Mouse (Mus musculus): Measurements from ENCODE around the gene Daxx. TPM values are rescaled to one million over a fixed set of nuclear protein-coding genes. Genes with fewer than 3 reads are reported as not detected.

Daxx gene
- polyA plus RNA-seq, 1 experiment from 2014 or later, result 65.4 TPM

DNA sequence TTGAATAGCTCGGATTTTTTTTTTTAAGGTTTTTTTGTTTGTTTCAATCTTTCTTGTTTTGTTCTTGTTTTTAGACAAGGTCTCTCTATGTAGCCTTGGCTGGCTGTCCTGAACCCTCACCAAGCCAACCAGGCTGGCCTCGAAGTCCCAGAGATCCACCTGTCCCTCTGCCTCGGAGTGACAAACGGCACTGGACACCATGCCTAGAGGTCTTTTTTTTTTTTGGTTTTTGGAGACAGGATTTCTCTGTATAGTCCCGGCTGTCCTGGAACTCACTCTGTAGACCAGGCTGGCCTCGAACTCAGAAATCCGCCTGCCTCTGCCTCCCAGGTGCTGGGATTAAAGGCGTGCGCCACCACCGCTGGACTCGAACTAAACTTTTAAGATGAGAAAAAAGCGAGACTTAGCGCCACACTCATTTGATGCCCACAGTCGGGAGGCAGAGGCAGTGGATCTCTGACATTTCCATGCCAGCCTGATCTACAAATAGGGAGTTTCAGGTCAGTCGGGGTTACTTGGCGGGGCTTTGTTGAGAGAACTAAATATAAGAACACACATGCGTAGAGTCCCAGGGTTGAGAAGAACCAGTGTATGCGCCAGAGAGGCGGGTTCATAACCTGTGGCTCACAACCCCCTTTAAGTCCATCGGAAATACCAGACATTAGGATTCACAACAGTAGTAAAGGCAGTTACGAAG, 19.2 kb downstream of the Daxx start:
- ATAC-seq (ENCODE audit: low FRiP score, low read depth), result no peak

DNA sequence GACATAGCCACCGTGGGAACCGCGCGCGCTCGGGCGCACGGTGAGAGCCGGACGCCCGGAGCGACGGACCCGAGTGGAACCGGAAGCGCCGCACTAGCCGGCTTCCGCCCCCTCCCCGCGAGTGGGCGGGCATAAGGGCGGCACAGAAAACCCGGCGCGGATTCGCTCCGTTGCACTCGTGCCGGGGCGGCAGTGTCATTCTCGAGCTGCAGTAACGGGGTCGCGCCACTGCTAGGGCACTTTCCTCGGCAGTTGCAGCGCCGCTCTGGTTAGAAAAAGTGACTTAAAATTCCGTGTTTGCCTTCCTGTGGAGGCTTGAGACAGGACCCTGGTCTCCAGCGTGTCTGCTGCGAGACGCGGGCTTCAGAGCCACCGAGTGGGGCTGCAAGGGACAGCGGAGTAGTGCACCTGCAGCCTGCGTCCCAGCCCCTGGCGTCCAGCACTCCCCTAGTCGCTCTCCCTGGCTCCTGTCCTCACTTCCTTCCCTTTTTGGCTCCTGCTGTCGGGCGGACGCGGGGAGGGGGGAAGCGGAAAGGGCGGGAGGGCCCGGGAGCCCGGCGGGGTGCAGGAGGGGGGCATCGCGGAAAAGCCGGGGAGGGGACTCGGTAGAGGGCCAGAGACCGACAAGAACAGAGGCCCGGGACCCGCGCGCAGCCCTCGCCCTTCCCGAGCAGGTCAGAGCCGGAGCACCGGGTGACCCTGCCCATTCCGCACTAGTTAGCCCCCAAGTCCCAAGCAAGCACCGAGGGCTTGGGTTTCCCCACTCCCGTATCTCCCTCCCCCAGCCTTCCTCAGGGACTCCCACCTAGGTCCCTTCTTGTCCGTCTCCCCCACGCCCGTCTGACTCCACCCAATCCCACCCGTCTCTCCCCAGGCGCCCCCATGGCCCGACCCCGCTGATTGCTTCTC, 20.4 kb downstream of the Daxx start, which contains the start of gene Rgl2:
Gene Rgl2 (plus strand): TSS at position 173 of the 909 bp plus-strand sequence.
- peaks cover 24% of the 10 kb centered on the region for H3K4me1 ChIP-seq
- H3K9ac ChIP-seq, result peak within 1 kb of the TSS; percentile 89
- no peaks in the 10 kb centered on the region for H3K27me3 ChIP-seq
- 0% methylated on average over 76 of the region's 80 CpGs for WGBS
- H3K4me3 ChIP-seq, result peak within 1 kb of the TSS; percentile 87
- no peaks in the 10 kb centered on the region for H3K9me3 ChIP-seq
- peak within 1 kb of the TSS; percentile 98 for H3K4me2 ChIP-seq (replicated peaks)
- H3K27ac ChIP-seq, result peak within 1 kb of the TSS; percentile 96
- ATAC-seq (ENCODE audit: low FRiP score, low read depth), result peak; percentile 77
- peaks cover 50% of the 10 kb centered on the region for H3K36me3 ChIP-seq

More for the DNA sequence above, 19.2 kb downstream of the Daxx start:
- Histone ChIP-seq H3K27ac (no peak overlapping the region), H3K4me3 (peak overlapping the region; percentile 87), H3K36me3 (peaks cover 37% of the 10 kb centered on the region), H3K9me3 (no peaks in the 10 kb centered on the region), H3K27me3 (no peaks in the 10 kb centered on the region), H3K4me1 (peaks cover 24% of the 10 kb centered on the region), H3K9ac (peak overlapping the region; percentile 89), H3K4me2 (replicated peaks) (peak overlapping the region; percentile 98)
- WGBS, result 63% methylated on average over 21 of the region's 21 CpGs

DNA sequence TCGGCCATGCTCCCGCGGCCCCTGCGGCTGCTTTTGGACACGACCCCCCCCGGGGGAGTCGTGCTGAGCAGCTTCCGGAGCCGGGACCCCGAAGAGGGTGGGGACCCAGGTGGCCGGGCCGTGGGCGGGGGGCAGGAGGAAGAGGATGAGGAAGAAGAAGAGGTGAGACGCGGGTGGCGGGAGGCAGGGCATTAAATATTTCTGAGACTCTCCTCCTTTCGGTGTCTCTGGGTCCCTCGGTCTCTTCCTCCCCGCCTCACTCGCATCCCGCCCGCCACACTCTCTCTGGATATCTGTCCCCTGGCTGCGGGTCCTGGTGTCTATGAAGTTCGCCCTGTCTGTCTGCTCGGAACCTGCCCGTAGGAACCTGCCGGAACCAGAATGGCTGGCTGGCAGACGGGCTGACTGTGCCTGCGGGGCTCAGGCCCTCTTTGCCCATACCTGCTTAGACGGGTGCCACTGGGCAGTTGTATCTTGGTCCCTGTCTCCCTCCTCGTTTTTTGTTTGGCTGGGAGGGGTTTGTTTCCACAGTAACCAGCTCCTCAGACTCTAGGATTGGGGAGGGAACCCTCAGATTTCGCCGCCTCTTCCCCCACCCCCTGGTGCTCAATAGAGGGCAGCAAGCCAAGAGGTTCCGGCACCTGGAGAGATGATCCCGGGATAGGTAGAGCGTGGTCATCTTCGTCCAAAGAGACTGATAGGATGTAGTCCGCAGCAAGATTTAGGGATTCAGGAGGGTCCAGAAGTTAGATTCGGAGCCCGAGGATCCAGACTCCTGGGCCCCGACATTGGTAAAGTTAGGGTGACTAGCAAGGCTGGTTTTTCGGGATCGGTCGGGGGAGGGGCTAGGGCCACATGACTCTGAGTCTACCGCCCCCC, 21.3 kb downstream of the Daxx start:
- Histone ChIP-seq H3K4me2 (replicated peaks) (peak overlapping the region; percentile 98), H3K9me3 (no peaks in the 10 kb centered on the region), H3K4me1 (peaks cover 24% of the 10 kb centered on the region), H3K36me3 (peaks cover 52% of the 10 kb centered on the region), H3K9ac (peak overlapping the region; percentile 89), H3K27me3 (no peaks in the 10 kb centered on the region), H3K27ac (peak overlapping the region; percentile 96), H3K4me3 (peak overlapping the region; percentile 87)
- ATAC-seq (ENCODE audit: low FRiP score, low read depth), result peak; percentile 10; the same call in 1 of the 2 replicates
- WGBS, result under 1% methylated on average over 45 of the region's 45 CpGs

DNA sequence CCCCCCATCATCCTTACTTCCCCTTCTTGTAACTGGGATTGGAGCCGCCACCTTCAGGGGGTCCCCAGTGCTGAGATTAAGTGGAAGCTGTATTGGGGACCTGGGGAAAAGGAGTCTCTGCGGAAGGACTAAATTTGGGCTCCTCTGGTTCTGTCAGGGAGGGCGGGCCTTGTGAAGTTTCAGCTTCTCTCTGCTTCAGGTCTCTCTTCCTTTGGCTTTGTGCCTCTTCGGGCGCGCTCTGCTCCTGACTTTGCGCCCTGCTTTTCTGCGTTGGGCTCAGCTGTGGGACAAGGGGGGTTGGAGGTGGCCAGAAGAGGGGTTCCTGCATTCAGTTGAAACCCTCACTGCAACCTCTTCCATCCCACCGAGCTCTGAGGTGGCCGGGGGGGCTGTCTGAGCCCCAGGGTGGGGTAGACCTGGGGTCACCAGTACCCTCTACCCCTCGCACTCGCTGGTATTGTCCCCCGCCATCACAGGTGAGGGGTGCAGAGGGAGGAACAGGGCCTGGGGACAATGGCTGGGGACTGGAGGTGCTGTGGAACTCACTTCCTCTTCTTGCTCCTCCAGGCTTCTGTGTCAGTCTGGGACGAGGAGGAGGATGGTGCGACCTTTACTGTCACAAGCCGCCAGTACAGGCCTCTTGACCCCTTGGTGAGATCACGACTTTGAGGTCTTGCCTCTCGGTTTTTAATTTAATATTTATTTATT, 22.1 kb downstream of the Daxx start:
- Histone ChIP-seq H3K4me1 (peaks cover 24% of the 10 kb centered on the region), H3K27ac (no peak overlapping the region), H3K36me3 (peaks cover 52% of the 10 kb centered on the region), H3K27me3 (no peaks in the 10 kb centered on the region), H3K9ac (peak overlapping the region; percentile 89), H3K4me3 (peak overlapping the region; percentile 87), H3K9me3 (no peaks in the 10 kb centered on the region), H3K4me2 (replicated peaks) (peak overlapping the region; percentile 98)
- ATAC-seq (ENCODE audit: low FRiP score, low read depth), result no peak
- 37% methylated on average over 18 of the region's 18 CpGs for WGBS

DNA sequence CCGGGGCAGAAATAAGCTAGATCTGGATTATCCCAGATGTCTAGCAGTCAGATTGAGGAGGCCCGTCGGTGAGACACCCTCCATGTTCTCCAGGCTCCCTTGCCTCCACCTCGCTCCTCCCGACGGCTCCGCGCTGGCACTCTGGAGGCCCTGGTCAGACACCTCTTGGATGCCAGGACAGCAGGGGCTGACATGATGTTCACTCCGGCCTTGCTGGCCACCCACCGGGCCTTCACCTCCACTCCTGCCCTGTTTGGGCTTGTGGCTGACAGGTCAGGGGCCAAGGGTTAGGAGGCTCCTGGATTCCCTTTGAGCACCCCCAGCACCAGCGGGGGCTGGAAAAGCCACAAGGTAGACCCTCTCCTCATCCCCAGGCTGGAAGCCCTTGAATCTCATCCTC, 22.7 kb downstream of the Daxx start:
- Histone ChIP-seq H3K27ac (no peak overlapping the region), H3K27me3 (no peaks in the 10 kb centered on the region), H3K4me1 (peaks cover 24% of the 10 kb centered on the region), H3K9me3 (no peaks in the 10 kb centered on the region), H3K4me3 (peak overlapping the region; percentile 87; the same call in 1 of the 2 replicates), H3K4me2 (replicated peaks) (peak overlapping the region; percentile 98; the same call in 1 of the 2 replicates), H3K9ac (no peak overlapping the region), H3K36me3 (peaks cover 55% of the 10 kb centered on the region)
- 91% methylated on average over 11 of the region's 11 CpGs for WGBS
- no peak for ATAC-seq (ENCODE audit: low FRiP score, low read depth)

DNA sequence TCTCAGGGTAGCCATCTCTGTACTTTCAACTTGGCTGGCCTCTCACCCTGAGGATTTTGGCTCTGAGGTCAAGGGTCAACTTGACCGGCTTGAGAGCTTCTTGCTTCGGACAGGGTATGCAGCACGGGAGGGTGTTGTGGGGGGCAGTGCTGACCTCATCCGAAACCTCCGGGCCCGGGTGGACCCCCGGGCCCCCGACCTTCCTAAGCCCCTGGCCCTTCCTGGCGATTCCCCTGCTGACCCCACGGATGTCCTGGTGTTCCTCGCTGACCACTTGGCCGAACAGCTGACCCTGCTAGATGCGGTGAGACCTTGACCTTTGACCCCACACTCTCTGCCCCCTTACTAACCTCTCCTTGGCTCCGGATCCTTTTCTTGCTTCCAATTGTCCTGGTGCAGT, 23.2 kb downstream of the Daxx start:
- Histone ChIP-seq H3K4me3 (no peak overlapping the region), H3K4me2 (replicated peaks) (no peak overlapping the region), H3K9me3 (no peaks in the 10 kb centered on the region), H3K27ac (no peak overlapping the region), H3K36me3 (peaks cover 56% of the 10 kb centered on the region), H3K27me3 (no peaks in the 10 kb centered on the region), H3K4me1 (peaks cover 24% of the 10 kb centered on the region), H3K9ac (no peak overlapping the region)
- WGBS, result 88% methylated on average over 14 of the region's 14 CpGs
- no peak for ATAC-seq (ENCODE audit: low FRiP score, low read depth)

DNA sequence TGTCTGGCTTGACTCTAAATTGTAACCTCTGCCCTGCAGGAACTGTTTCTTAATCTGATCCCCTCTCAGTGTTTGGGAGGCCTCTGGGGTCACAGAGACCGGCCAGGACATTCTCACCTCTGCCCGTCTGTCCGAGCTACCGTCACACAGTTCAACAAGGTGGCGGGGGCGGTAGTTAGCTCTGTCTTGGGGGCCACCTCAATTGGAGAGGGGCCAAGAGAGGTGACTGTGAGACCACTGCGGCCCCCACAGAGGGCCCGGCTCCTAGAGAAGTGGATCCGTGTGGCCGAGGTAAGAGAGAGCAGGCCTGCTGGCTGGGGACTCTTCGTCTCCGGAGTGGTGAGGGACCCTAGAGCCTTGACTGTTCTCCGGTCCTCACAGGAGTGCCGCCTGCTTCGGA, 23.8 kb downstream of the Daxx start:
- Histone ChIP-seq H3K36me3 (peaks cover 58% of the 10 kb centered on the region), H3K27ac (no peak overlapping the region), H3K4me1 (peaks cover 21% of the 10 kb centered on the region), H3K4me3 (no peak overlapping the region), H3K4me2 (replicated peaks) (no peak overlapping the region), H3K9ac (no peak overlapping the region), H3K9me3 (no peaks in the 10 kb centered on the region), H3K27me3 (no peaks in the 10 kb centered on the region)
- no peak for ATAC-seq (ENCODE audit: low FRiP score, low read depth)
- 88% methylated on average over 15 of the region's 15 CpGs for WGBS

DNA sequence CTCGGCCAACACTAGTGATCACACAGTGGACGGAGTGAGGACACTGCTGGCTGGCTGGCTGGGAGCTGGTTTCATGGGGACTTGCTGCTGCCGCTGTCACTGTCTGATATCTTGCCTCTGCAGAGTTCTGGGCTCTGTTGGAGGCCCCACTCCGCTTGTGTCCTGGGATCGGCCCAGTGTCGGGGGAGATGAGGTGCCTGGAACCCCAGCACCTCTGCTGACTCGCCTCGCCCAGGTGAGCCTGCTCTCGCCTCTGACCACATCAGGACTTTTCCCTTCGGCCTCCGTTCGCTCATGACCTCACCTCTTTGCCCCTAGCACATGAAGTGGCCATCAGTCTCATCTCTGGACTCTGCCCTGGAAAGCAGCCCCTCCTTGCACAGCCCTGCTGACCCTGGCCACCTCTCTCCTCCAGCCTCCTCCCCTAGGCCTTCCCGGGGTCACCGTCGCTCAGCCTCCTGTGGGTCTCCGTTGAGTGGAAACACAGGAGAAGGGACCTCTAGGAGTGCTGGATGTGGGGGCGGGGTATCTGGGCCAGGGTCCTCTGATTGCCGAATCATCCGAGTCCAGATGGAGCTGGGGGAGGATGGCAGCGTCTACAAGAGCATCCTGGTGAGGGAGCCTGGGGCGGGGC, 26.3 kb downstream of the Daxx start:
- ATAC-seq (ENCODE audit: low FRiP score, low read depth), result no peak
- no peak overlapping the region for H3K4me3 ChIP-seq
- H3K4me1 ChIP-seq, result peaks cover 24% of the 10 kb centered on the region
- no peaks in the 10 kb centered on the region for H3K9me3 ChIP-seq
- 86% methylated on average over 21 of the region's 21 CpGs for WGBS
- H3K27ac ChIP-seq, result no peak overlapping the region
- peaks cover 69% of the 10 kb centered on the region for H3K36me3 ChIP-seq
- no peaks in the 10 kb centered on the region for H3K27me3 ChIP-seq
- H3K9ac ChIP-seq, result no peak overlapping the region
- H3K4me2 ChIP-seq (replicated peaks), result no peak overlapping the region

DNA sequence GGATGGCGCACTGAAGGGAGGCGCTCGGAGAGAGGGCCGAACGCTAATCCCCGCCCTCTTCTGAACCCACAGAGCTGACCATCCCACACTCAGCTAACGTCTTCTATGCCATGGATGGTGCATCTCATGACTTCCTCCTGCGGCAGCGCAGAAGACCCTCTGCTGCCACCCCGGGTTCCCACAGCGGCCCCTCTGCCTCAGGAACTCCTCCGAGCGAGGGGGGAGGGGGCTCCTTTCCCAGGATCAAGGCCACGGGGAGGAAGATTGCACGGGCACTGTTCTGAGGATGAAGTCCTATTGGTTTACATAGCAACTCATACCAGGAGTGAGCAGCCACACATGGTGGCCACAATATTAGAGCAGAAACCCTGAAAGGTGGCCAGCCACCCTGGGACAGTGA, 27.8 kb downstream of the Daxx start:
- Histone ChIP-seq H3K36me3 (peaks cover 68% of the 10 kb centered on the region), H3K27ac (no peak overlapping the region), H3K4me1 (peaks cover 21% of the 10 kb centered on the region), H3K9me3 (no peaks in the 10 kb centered on the region), H3K9ac (no peak overlapping the region), H3K27me3 (no peaks in the 10 kb centered on the region), H3K4me2 (replicated peaks) (no peak overlapping the region), H3K4me3 (no peak overlapping the region)
- no peak for ATAC-seq (ENCODE audit: low FRiP score, low read depth)
- WGBS, result 83% methylated on average over 15 of the region's 15 CpGs

DNA sequence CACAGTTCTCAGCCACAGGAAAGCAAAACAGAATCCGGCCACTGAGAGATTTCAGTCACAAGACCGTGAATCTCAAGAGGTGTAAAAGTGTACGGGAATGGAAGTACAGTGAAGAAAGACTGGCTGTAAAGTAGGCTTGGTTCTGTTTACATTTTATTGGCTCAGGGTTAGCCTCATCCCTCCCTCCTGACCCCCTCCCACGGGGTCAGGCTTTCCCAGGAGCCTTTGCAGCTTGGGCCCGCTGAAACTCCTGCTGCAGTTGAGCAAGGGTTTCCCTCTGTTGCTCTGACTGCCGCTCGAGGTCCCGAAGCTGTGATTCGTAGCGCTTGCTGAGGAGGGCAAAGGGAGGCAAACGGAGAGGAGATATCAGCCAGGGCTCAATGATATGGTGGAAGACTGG, 29.6 kb downstream of the Daxx start:
- no peak overlapping the region for H3K27ac ChIP-seq
- H3K36me3 ChIP-seq, result peaks cover 64% of the 10 kb centered on the region
- H3K4me2 ChIP-seq (replicated peaks), result peak overlapping the region; percentile 98
- 81% methylated on average over 11 of the region's 11 CpGs for WGBS
- no peaks in the 10 kb centered on the region for H3K9me3 ChIP-seq
- H3K9ac ChIP-seq, result no peak overlapping the region
- H3K27me3 ChIP-seq, result no peaks in the 10 kb centered on the region
- no peak for ATAC-seq (ENCODE audit: low FRiP score, low read depth)
- peak overlapping the region; percentile 84 for H3K4me3 ChIP-seq
- peaks cover 21% of the 10 kb centered on the region for H3K4me1 ChIP-seq

Data from limb, embryonic 13.5 days (tissue).